Mouse (Mus musculus): ENCODE data around the gene Scd4. TPM values are rescaled to one million over a fixed set of nuclear protein-coding genes. Genes with fewer than 3 reads are reported as not detected.
"Not testable (repeated sequence)": the region's sequence is repeated elsewhere in the genome, so short reads cannot be mapped to it uniquely, and the experiment has no call there.

Scd4 gene
- polyA plus RNA-seq, 1 experiment from 2014 or later, result 0.09 TPM

GRCm38 (mm10) chr19:44364029-44364428, 31.1 kb downstream of the Scd4 start:
- Histone ChIP-seq H3K4me1 (peaks cover 4% of the 10 kb centered on the region), H3K9ac (replicated peaks) (no peak overlapping the region), H3K4me2 (no peak overlapping the region), H3K4me3 (replicated peaks) (no peak overlapping the region), H3K27me3 (replicated peaks) (no peaks in the 10 kb centered on the region), H3K36me3 (no peaks in the 10 kb centered on the region), H3K27ac (replicated peaks) (no peak overlapping the region), H3K9me3 (replicated peaks) (no peaks in the 10 kb centered on the region)
- WGBS, result 87% methylated on average over 8 of the region's 8 CpGs
- ATAC-seq (ENCODE audit: low FRiP score), result no peak

GRCm38 (mm10) chr19:44365733-44366132, 32.8 kb downstream of the Scd4 start:
- Histone ChIP-seq H3K9ac (replicated peaks) (no peak overlapping the region), H3K27ac (replicated peaks) (no peak overlapping the region), H3K4me2 (no peak overlapping the region), H3K4me3 (replicated peaks) (no peak overlapping the region), H3K27me3 (replicated peaks) (no peaks in the 10 kb centered on the region), H3K9me3 (replicated peaks) (no peaks in the 10 kb centered on the region), H3K36me3 (no peaks in the 10 kb centered on the region), H3K4me1 (0 out of 2 replicates have a peak, but pooled peaks cover 3% of the 10 kb centered on the region)
- no peak for ATAC-seq (ENCODE audit: low FRiP score)
- WGBS, result 89% methylated on average over 4 of the region's 4 CpGs

- H3K4me3 ChIP-seq (replicated peaks); H3K4me1 ChIP-seq; H3K36me3 ChIP-seq; H3K9ac ChIP-seq (replicated peaks); H3K27me3 ChIP-seq (replicated peaks); H3K9me3 ChIP-seq (replicated peaks); H3K4me2 ChIP-seq; H3K27ac ChIP-seq (replicated peaks); ATAC-seq (ENCODE audit: low FRiP score): not testable (repeated sequence)
- 41% methylated on average over 10 of the region's 10 CpGs for WGBS
Observed at GRCm38 (mm10) chr19:44367076-44367475, 34.2 kb downstream of the Scd4 start.

- Histone ChIP-seq H3K9me3 (replicated peaks) (no peaks in the 10 kb centered on the region), H3K4me1 (0 out of 2 replicates have a peak, but pooled peaks cover 3% of the 10 kb centered on the region), H3K27ac (replicated peaks) (no peak overlapping the region), H3K4me3 (replicated peaks) (no peak overlapping the region), H3K4me2 (no peak overlapping the region), H3K36me3 (no peaks in the 10 kb centered on the region), H3K9ac (replicated peaks) (no peak overlapping the region), H3K27me3 (replicated peaks) (no peaks in the 10 kb centered on the region)
- 59% methylated on average over 8 of the region's 8 CpGs for WGBS
- ATAC-seq (ENCODE audit: low FRiP score), result no peak
Observed at GRCm38 (mm10) chr19:44369371-44369770, 36.5 kb downstream of the Scd4 start.

GRCm38 (mm10) chr19:44370231-44370630, 37.3 kb downstream of the Scd4 start:
- H3K27ac ChIP-seq (replicated peaks), result no peak overlapping the region
- H3K27me3 ChIP-seq (replicated peaks), result no peaks in the 10 kb centered on the region
- 83% methylated on average over 5 of the region's 5 CpGs for WGBS
- 0 out of 2 replicates have a peak, but pooled peaks cover 3% of the 10 kb centered on the region for H3K4me1 ChIP-seq
- no peak overlapping the region for H3K4me3 ChIP-seq (replicated peaks)
- no peak overlapping the region for H3K9ac ChIP-seq (replicated peaks)
- H3K4me2 ChIP-seq, result no peak overlapping the region
- no peak for ATAC-seq (ENCODE audit: low FRiP score)
- H3K36me3 ChIP-seq, result no peaks in the 10 kb centered on the region
- H3K9me3 ChIP-seq (replicated peaks), result no peaks in the 10 kb centered on the region

- WGBS, result 26% methylated on average over 6 of the region's 6 CpGs
- Histone ChIP-seq H3K9me3 (replicated peaks) (no peaks in the 10 kb centered on the region), H3K27me3 (replicated peaks) (no peaks in the 10 kb centered on the region), H3K4me3 (replicated peaks) (no peak overlapping the region), H3K36me3 (no peaks in the 10 kb centered on the region), H3K4me2 (no peak overlapping the region), H3K27ac (replicated peaks) (no peak overlapping the region), H3K4me1 (no peaks in the 10 kb centered on the region), H3K9ac (replicated peaks) (no peak overlapping the region)
- ATAC-seq (ENCODE audit: low FRiP score), result no peak
Observed at GRCm38 (mm10) chr19:44372969-44373368, 40.1 kb downstream of the Scd4 start.

GRCm38 (mm10) chr19:44376511-44376951, 43.6 kb downstream of the Scd4 start:
- Histone ChIP-seq H3K9me3 (replicated peaks) (no peaks in the 10 kb centered on the region), H3K4me1 (0 out of 2 replicates have a peak, but pooled peaks cover 3% of the 10 kb centered on the region), H3K4me2 (no peak overlapping the region), H3K9ac (replicated peaks) (no peak overlapping the region), H3K4me3 (replicated peaks) (no peak overlapping the region), H3K27me3 (replicated peaks) (no peaks in the 10 kb centered on the region), H3K27ac (replicated peaks) (no peak overlapping the region), H3K36me3 (no peaks in the 10 kb centered on the region)
- no peak for ATAC-seq (ENCODE audit: low FRiP score)
- WGBS, result 25% methylated on average over 3 of the region's 3 CpGs

GRCm38 (mm10) chr19:44377629-44378375, 44.9 kb downstream of the Scd4 start:
- H3K27ac ChIP-seq (replicated peaks), result no peak overlapping the region
- H3K4me2 ChIP-seq, result no peak overlapping the region
- no peaks in the 10 kb centered on the region for H3K9me3 ChIP-seq (replicated peaks)
- H3K27me3 ChIP-seq (replicated peaks), result no peaks in the 10 kb centered on the region
- ATAC-seq (ENCODE audit: low FRiP score), result no peak
- 0 out of 2 replicates have a peak, but pooled peaks cover 3% of the 10 kb centered on the region for H3K4me1 ChIP-seq
- 58% methylated on average over 5 of the region's 5 CpGs for WGBS
- no peaks in the 10 kb centered on the region for H3K36me3 ChIP-seq
- H3K4me3 ChIP-seq (replicated peaks), result no peak overlapping the region
- no peak overlapping the region for H3K9ac ChIP-seq (replicated peaks)

GRCm38 (mm10) chr19:44379090-44379489, 46.2 kb downstream of the Scd4 start:
- Histone ChIP-seq H3K4me2 (no peak overlapping the region), H3K27ac (replicated peaks) (no peak overlapping the region), H3K4me3 (replicated peaks) (no peak overlapping the region), H3K27me3 (replicated peaks) (no peaks in the 10 kb centered on the region), H3K9me3 (replicated peaks) (no peaks in the 10 kb centered on the region), H3K9ac (replicated peaks) (no peak overlapping the region), H3K36me3 (no peaks in the 10 kb centered on the region), H3K4me1 (0 out of 2 replicates have a peak, but pooled peaks cover 3% of the 10 kb centered on the region)
- no peak for ATAC-seq (ENCODE audit: low FRiP score)

GRCm38 (mm10) chr19:44380065-44380464, 47.2 kb downstream of the Scd4 start:
- Histone ChIP-seq H3K27me3 (replicated peaks) (no peaks in the 10 kb centered on the region), H3K27ac (replicated peaks) (no peak overlapping the region), H3K4me1 (0 out of 2 replicates have a peak, but pooled peaks cover 3% of the 10 kb centered on the region), H3K9me3 (replicated peaks) (no peaks in the 10 kb centered on the region), H3K4me2 (no peak overlapping the region), H3K9ac (replicated peaks) (no peak overlapping the region), H3K4me3 (replicated peaks) (no peak overlapping the region), H3K36me3 (no peaks in the 10 kb centered on the region)
- WGBS, result 91% methylated on average over 4 of the region's 4 CpGs
- ATAC-seq (ENCODE audit: low FRiP score), result no peak

GRCm38 (mm10) chr19:44382682-44383321, 49.9 kb downstream of the Scd4 start:
- Histone ChIP-seq H3K4me3 (replicated peaks) (no peak overlapping the region), H3K27me3 (replicated peaks) (no peaks in the 10 kb centered on the region), H3K9ac (replicated peaks) (no peak overlapping the region), H3K27ac (replicated peaks) (no peak overlapping the region), H3K36me3 (no peaks in the 10 kb centered on the region), H3K4me1 (peaks cover 4% of the 10 kb centered on the region), H3K9me3 (replicated peaks) (no peaks in the 10 kb centered on the region), H3K4me2 (no peak overlapping the region)
- 66% methylated on average over 12 of the region's 12 CpGs for WGBS
- no peak for ATAC-seq (ENCODE audit: low FRiP score)

GRCm38 (mm10) chr19:44385887-44386498, 53.1 kb downstream of the Scd4 start:
- Histone ChIP-seq H3K4me2 (no peak overlapping the region), H3K4me1 (peaks cover 18% of the 10 kb centered on the region), H3K27me3 (replicated peaks) (no peaks in the 10 kb centered on the region), H3K36me3 (no peaks in the 10 kb centered on the region), H3K9ac (replicated peaks) (no peak overlapping the region), H3K4me3 (replicated peaks) (no peak overlapping the region), H3K27ac (replicated peaks) (no peak overlapping the region), H3K9me3 (replicated peaks) (no peaks in the 10 kb centered on the region)
- 76% methylated on average over 6 of the region's 6 CpGs for WGBS
- no peak for ATAC-seq (ENCODE audit: low FRiP score)

Measured in neural tube, embryonic 15.5 days (tissue).